Mouse (Mus musculus) thymus, postnatal 0 days (tissue): ENCODE measurements around the gene Set. TPM values are rescaled to one million over a fixed set of nuclear protein-coding genes. Genes with fewer than 3 reads are reported as not detected.

Experiments
- DNase-seq: peaks from one replicate; pipeline ENCODE4 v3.0.0-alpha.2; 2015; ENCODE audit warnings: low spot score
- polyA plus RNA-seq: library from polyadenylated mRNA; unstranded; fragments of >200 nt; fragmentation: Nextera tagmentation; extraction: Ambion mirVana; gene quantifications from 2 replicates; pipeline ENCODE4 v1.2.1, GENCODE M21; 2015

Set gene
- polyA plus RNA-seq, 1 experiment from 2014 or later: 429 TPM

DNA sequence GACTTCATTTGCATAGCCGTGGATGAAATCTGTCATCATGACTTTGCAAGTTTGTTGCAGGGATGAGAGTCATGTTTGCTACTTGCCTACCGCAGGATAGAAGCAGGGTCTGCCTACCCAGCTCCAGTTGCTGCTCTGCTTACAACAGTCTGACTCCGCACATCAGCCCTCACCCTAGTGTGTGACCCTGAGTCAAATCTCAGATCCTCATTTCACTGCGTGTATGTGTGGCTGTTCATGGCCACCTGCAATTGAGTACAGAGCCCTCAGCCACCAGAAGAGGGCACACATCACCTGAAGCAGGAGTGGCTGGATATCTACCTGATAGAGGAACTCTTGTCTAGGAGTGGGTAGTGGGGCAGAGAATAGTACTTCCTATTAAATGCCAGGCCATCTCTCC, 30.1 kb downstream of the Set start:
- DNase-seq: no peak

DNA sequence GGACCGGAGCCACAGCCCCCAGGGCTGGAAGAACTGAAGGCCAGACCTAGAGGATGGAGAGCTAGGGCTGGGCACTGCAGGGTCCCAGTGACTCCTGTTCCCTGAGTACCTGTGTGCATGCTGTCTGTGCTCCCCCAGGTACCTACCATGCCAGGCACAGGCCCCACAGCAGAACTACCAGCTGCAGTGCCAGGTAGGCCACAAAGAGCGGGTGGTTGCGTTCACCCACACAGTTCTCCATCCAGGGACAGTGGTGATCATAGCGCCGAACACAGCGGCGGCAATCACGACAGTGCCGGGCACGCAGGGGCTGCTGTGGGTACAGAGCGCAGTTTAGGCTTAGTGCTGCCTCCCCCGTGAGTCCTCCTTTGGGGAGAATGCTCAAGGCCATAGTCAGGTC, 34.3 kb downstream of the Set start:
- DNase-seq: no peak

DNA sequence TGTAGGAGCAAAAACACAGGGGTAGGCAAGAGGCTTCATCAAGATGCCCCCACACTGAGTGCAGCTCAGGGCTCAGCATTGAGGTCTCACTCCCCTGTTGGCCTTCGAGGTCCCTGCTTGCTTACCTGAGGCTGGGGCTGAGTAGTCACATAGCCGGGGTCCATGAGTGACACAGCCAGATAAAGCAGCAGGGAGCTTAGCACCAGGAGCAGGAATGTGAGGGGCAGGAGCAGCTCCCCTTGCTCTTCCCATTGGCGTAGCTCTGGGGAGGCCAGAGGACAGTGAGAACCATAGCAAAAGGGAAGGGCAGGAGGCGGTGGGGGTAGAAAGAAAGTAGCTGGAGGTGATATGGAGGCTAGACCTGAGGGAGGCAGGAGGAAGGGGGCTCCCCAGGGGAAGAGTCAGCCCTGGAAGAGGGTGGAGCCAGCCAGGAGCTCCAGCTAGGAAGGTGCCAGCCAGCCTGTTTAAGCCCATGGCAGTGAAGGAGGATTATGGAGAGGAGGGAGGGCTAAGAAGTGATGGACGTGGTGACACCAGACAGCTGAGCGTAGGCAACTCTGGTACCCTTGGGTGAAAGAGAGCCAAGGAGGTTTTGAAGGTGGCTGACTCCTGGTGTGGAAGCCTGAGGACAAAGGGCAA, 35.2 kb downstream of the Set start:
- DNase-seq: no peak

DNA sequence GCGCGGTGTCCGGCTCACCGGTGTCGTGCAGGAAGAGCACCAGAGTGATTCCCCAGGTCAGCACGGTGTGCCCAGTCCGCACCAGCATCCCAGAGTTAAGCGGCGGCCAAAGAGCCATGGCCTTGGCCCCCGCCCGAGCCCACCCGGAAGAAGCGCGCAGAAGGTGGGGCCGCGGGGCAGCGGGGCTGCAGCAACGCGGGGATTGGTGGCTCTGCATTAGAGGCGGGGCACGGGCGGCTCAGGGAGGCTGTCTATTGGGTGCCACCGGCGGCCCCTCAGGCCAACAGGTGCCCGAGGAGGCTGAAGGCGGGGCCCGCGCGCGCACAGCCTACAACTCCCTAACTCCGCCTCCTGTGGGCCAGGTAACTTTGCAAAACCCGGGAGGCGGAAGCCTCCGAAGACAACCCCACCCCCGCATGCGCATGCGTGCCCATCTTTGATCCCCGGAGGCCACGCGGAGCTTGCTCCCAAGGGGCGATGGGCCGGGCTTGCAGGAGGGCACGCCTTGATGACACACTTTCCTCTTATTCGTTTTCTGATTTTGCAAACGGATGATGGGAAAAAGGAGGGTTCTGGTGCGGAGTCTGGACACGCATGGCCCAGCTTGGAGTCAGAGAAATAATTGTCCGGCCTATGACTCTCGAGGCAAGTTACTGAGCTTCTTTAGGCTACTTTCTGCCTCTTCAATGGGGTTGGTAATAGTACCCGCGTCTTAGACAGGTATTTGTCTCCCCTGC, 36.5 kb downstream of the Set start, which contains the start of gene Zdhhc12:
Gene Zdhhc12 (minus strand): TSS at position 178 of the 737 bp plus-strand sequence.
- peak; percentile 100 for DNase-seq

DNA sequence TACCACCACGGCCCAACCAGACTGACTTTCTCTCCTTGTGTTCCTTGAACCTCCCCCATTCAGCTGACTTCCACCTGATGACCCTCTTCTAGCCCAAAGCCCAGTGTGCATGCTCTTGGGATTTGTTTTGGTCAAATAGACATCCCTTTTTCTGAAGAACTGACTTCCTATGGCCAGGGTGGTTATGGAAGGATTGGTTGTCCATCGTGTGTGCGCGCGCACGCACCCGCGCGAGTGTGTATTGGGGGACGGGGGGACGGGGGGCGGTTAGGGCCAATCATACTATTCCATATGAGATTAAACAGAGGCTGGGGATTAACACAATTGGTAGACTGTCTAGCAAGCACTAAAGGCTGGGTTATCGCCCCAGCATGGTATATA, 37.0 kb downstream of the Set start:
- DNase-seq: no peak

DNA sequence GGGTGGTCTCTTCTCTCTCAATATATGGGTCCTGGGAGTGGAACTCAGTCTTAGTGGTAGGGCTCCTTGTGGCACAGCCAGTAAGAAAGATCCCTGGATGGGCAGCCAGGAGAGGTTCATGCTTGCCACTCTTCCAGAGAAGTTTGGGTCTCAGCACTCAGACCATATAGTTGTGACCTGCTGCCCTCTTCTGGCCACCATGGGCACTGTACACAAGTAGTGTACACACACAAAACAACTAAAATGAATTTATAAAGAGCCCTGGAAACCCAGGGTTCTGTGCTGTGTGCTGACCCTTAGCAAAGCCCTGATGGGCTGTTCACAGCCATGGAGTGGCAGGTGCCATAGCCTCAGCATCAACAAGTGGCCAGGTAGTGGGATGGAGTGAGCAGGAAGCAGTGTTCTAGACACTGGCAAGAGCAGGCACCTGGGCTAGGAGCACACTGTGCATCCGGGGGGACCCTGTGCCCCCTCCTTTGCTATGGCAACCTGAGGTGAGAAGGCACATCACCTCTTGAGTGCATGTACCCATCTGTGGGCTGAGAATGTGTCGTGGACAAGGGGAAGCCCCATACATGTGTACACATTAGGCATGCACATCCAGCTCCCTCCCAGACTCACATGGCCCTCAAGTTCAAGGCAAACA, 38.8 kb downstream of the Set start:
- peak; percentile 58 for DNase-seq

DNA sequence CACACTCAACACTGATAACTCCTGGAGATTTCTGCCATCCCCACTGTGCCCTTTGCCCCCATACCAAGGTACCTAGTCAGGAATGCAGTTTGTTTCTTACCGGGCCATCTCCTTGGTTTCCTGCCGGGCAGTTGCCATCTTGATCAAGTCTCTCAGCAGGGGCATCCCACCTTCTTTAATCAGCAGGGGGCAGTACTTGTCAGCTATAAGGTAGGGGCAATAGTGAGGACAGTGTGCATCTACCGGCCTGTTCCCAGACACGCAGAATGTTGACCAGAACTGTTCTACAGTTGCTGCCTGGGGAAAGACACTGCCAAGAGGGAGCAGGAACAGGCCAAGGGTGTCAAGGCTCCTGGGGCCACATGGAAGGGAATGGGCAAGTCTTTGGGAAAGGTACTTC, 43.0 kb downstream of the Set start:
- DNase-seq: no peak

DNA sequence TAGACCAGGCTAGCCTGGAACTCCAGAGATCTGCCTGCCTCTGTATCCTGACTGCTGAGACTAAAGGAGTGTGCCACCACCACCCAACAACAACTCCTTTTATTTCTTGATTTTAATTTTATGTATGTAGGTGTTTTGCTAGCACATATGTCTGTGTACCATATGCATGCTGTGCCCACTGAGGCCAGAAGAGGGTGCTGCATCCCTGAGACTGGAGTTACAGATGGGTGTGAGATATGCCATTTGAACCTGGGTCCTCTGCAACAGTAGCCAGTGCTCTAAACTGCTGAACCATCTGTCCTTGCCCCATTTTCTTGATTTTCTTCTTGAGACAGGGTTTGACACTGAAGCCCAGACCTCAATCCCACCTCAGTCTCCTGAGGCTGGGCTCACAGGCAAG, 49.2 kb downstream of the Set start:
- peak; percentile 70 for DNase-seq

DNA sequence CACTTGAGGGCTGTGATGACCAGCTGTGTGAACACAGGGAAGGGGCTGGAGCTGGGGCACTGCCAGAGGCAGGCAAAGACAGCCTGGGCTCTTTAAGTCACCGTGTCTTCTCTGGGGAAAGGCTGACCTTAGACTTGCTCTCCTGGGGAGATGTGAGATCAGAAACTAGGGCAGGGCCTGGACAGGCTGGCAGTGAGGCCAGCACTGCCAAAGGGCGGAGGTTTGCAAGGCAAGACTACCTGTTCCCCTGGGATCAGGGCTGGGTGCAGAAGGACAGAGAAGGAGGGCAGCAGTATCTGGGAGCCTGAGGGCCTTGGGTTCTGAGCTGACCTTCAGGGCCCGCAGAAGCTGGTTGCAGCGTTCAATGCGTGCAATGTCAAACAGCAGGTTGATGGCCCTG, 50.5 kb downstream of the Set start:
- no peak for DNase-seq

DNA sequence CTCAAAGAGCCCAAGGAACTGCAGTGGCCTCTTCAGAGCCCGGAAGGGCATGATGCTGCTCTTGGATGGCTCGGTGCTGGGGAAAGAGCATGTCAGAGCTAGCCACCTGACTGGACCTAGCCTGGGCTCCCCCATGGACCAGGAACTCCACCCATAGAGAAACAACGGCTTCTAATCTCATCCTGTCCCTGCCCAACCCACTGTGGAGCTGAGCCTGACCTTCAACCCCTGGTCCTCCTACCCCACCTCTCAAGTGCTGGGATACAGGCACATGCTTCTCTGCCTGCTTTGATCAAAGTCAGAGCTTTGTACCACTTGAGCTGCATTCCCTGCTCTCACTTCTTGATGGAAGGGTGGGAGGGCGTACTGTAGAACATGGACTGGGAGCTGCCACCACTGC, 51.1 kb downstream of the Set start:
- no peak for DNase-seq

DNA sequence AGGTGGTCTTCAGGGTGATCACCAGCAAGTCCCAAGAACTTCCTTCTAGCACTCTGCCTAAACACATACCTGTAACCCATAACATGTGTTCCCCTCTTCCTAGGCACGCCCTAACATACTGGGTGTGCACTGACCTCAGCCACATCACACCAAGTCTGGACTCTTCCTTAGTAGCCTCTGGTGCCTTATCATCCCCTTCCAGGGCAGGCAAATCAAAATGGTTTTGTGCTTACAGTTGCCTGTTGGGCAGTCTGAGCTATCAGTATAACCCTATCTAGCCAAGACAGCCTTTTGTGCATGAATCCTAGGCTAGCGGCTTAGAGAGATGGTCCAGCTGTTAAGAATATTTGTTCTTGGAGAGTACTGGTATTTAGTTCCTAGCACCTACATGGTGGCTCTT, 54.3 kb downstream of the Set start:
- no peak for DNase-seq

DNA sequence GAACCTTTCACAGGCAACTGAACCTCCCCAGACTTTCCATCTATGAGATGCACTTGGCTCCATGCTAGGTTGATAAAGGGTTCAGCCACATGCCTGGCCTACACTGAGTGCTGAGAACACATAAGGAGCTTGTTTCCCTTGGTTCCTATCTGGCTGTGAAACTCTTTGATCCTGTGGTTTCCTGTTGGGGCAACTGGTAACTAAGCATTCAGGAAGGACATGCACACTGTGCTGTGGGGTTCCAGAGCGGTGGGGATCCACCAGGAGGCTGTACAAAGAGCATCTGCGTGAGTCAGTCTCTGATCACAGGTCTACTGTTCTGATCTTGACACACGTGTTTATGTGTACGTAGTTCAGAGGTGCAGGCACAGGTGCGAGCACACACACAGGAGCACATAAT, 55.4 kb downstream of the Set start:
- DNase-seq: peak; percentile 55

DNA sequence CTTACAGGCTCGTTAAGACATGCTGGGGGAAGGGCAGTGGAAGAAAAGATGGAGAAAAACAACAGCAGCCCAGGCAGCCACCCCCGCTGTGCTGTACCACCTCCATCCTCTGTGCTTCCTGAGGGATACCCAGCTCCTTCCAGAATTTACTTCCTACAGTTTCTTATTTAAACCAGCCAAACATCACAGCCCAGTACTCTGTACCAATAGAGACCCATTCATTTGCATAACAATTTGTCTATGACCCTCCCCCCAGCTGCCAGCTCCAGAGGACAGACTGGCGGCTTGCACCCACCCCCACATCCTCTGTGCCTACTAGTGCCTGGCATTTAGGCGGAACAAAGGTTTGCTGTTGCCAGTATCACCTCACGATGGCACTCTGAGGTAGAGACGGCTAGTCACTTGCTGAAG, 62.5 kb downstream of the Set start:
- peak; percentile 41 for DNase-seq

DNA sequence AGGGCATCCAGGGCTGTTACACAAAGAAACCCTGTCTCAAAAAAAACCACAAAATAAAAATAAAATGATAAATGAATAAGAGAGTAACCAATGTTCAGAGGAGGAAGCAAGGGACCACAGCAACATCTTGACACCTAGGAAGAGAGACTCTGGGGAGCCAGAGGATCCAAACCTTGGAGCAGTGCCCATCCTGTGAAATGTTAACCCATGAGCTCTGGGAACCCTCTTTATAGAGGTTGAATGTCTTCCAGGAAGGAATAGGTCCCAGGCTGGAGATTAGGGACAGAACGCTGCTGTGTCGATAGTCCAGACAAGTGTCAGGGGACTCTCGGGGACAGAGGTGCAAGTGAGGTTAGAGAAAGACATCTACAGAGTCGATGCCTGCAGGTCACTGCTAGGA, 63.1 kb downstream of the Set start:
- no peak for DNase-seq

Other genes with a start within 250 kb of the Set start
- 14.8 and 18.0 TPM in 2 replicates for gene Urm1, start 237.3 kb upstream of the Set start, polyA plus RNA-seq
- gene Cercam, start 188.2 kb upstream of the Set start, polyA plus RNA-seq: 7.0 and 8.6 TPM in 2 replicates
- gene Odf2, start 168.2 kb upstream of the Set start, polyA plus RNA-seq: 47.9 and 56.2 TPM in 2 replicates
- 47.6 and 55.3 TPM in 2 replicates for gene Gle1, start 122.0 kb upstream of the Set start, polyA plus RNA-seq
- 47.5 and 53.2 TPM in 2 replicates for gene Sptan1, start 91.8 kb upstream of the Set start, polyA plus RNA-seq
- 13.6 and 15.4 TPM in 2 replicates for gene Wdr34, start 8.5 kb upstream of the Set start, polyA plus RNA-seq
- 3.5 and 3.7 TPM in 2 replicates for gene Pkn3, start 20.3 kb downstream of the Set start, polyA plus RNA-seq
- gene Zdhhc12, start 36.3 kb downstream of the Set start, polyA plus RNA-seq: 28.8 and 29.5 TPM in 2 replicates
- gene Zer1, start 67.2 kb downstream of the Set start, polyA plus RNA-seq: 5.6 and 9.6 TPM in 2 replicates
- 4.9 and 5.7 TPM in 2 replicates for gene Tbc1d13, start 76.4 kb downstream of the Set start, polyA plus RNA-seq
- 22.6 and 23.5 TPM in 2 replicates for gene Endog, start 114.1 kb downstream of the Set start, polyA plus RNA-seq
- gene Spout1, start 121.1 kb downstream of the Set start, polyA plus RNA-seq: 44.8 and 46.0 TPM in 2 replicates
- 14.5 and 15.5 TPM in 2 replicates for gene Kyat1, start 148.5 kb downstream of the Set start, polyA plus RNA-seq
- 21.4 and 22.6 TPM in 2 replicates for gene Lrrc8a, start 180.3 kb downstream of the Set start, polyA plus RNA-seq
- gene Gm28035, start 183.2 kb downstream of the Set start, polyA plus RNA-seq: 0.04 and 0.08 TPM in 2 replicates
- 2.8 and 3.0 TPM in 2 replicates for gene Phyhd1, start 208.8 kb downstream of the Set start, polyA plus RNA-seq
- gene Gm28038, start 223.7 kb downstream of the Set start, polyA plus RNA-seq: not detected in 2 replicates
- gene Dolk, start 229.0 kb downstream of the Set start, polyA plus RNA-seq: 15.8 and 18.6 TPM in 2 replicates
- gene Nup188, start 229.0 kb downstream of the Set start, polyA plus RNA-seq: 21.3 and 22.3 TPM in 2 replicates